Mouse (Mus musculus): ENCODE data around the gene Gng12. TPM values are rescaled to one million over a fixed set of nuclear protein-coding genes. Genes with fewer than 3 reads are reported as not detected.

Gng12 gene
- polyA plus RNA-seq, 1 experiment from 2014 or later: 166 TPM

DNA sequence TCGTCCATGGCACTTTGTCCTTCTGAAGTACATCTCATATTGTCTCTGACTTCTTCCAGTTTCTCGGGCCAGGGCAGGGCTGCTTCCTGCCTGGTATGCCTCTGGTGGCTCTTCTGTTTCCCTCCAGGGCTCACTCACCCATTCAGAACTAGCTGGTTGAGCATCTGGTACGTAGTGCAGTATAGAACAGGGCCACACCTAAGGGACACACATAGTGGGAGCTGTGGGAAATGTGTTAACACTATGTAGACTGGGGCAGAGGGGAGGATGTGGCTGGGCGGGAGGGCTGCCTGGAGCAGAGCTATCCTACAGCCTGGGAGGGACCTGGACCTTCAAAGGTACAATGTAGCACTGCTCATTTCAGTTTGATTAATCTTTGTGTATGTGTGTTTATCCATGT, 25.6 kb downstream of the Gng12 start:
- ATAC-seq (ENCODE audit: low FRiP score, low TSS enrichment): no peak
- Histone ChIP-seq H3K27ac (replicated peaks) (0 out of 2 replicates have a peak overlapping the region, but pooled peaks have one; percentile 45), H3K9me3 (ENCODE audit: control insufficient read depth, low read length) (no peaks in the 10 kb centered on the region), H3K36me3 (ENCODE audit: control insufficient read depth, insufficient read depth, low read length) (no peaks in the 10 kb centered on the region), H3K9ac (ENCODE audit: low read length) (no peak overlapping the region), H3K27me3 (ENCODE audit: control insufficient read depth, insufficient read depth, low read length) (no peaks in the 10 kb centered on the region), H3K4me3 (ENCODE audit: low read depth, low read length) (no peak overlapping the region), H3K4me1 (replicated peaks; ENCODE audit: control insufficient read depth, insufficient read depth) (peaks cover 2% of the 10 kb centered on the region; the same call in 1 of the 2 replicates), H3K4me2 (replicated peaks; ENCODE audit: low read depth) (no peak overlapping the region)
- DNase-seq (ENCODE audit: low spot score): no peak
- TF ChIP-seq EP300 (optimal IDR thresholded peaks at IDR 0.05) (no peak), CTCF (IDR thresholded peaks at IDR 0.05; ENCODE audit: low read depth) (no peak)
- 82% methylated on average over 4 of the region's 4 CpGs for WGBS

DNA sequence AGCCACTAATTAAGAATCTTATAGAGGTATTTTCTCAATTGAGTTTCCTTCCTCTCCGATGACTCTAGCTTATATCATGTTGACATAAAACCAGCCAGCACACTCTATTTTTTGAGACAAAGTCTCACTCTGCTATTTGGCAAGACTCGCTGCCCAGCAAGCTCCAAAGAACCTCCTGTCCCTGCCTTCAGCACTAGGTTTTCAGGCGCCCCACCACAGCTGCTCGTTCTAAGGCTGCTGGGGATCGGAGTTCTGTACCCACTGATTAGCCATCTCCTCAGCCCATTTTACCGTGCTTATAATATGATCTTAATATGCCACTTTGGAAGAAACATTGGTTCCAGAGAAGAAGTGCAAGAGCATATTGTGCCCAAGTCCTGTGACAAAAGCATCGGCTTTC, 26.3 kb downstream of the Gng12 start:
- DNase-seq (ENCODE audit: low spot score): no peak

DNA sequence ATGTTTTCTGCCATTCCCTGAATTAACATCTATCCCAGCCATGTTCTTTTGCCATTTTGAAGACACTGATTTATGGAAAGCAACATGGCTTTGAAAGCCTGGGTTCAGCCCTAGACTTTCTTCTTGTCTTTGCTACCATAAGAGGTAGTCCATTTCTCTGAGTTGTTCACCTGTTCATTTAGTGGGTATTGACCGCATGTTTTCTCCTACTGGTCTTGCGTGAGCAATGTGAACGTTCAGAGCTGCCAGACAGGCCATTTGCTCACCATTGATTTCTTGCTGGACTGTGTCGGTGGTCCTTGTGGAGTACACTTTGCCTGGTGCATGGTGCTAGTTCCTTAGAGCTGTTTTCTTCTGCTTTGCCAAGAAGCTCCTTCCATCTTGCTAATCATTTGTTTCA, 27.7 kb downstream of the Gng12 start:
- Histone ChIP-seq H3K36me3 (ENCODE audit: control insufficient read depth, insufficient read depth, low read length) (no peaks in the 10 kb centered on the region), H3K9ac (ENCODE audit: low read length) (no peak overlapping the region), H3K27ac (replicated peaks) (no peak overlapping the region), H3K27me3 (ENCODE audit: control insufficient read depth, insufficient read depth, low read length) (no peaks in the 10 kb centered on the region), H3K4me3 (ENCODE audit: low read depth, low read length) (no peak overlapping the region), H3K4me2 (replicated peaks; ENCODE audit: low read depth) (no peak overlapping the region), H3K9me3 (ENCODE audit: control insufficient read depth, low read length) (no peaks in the 10 kb centered on the region), H3K4me1 (replicated peaks; ENCODE audit: control insufficient read depth, insufficient read depth) (peaks cover 2% of the 10 kb centered on the region; the same call in 1 of the 2 replicates)
- no peak for DNase-seq (ENCODE audit: low spot score)
- 93% methylated on average over 4 of the region's 4 CpGs for WGBS
- no peak for TF ChIP-seq EP300 (optimal IDR thresholded peaks at IDR 0.05)
- no peak for TF ChIP-seq CTCF (IDR thresholded peaks at IDR 0.05; ENCODE audit: low read depth)
- no peak for ATAC-seq (ENCODE audit: low FRiP score, low TSS enrichment)

More for the DNA sequence above, 26.3 kb downstream of the Gng12 start:
- Histone ChIP-seq H3K4me3 (ENCODE audit: low read depth, low read length) (no peak overlapping the region), H3K4me2 (replicated peaks; ENCODE audit: low read depth) (no peak overlapping the region), H3K9ac (ENCODE audit: low read length) (no peak overlapping the region), H3K9me3 (ENCODE audit: control insufficient read depth, low read length) (no peaks in the 10 kb centered on the region), H3K27ac (replicated peaks) (peak overlapping the region; percentile 45; the same call in 1 of the 2 replicates), H3K27me3 (ENCODE audit: control insufficient read depth, insufficient read depth, low read length) (no peaks in the 10 kb centered on the region), H3K4me1 (replicated peaks; ENCODE audit: control insufficient read depth, insufficient read depth) (peaks cover 2% of the 10 kb centered on the region; the same call in 1 of the 2 replicates), H3K36me3 (ENCODE audit: control insufficient read depth, insufficient read depth, low read length) (no peaks in the 10 kb centered on the region)
- ATAC-seq (ENCODE audit: low FRiP score, low TSS enrichment): no peak
- WGBS: 73% methylated on average over 7 of the region's 7 CpGs
- no peak for TF ChIP-seq EP300 (optimal IDR thresholded peaks at IDR 0.05)
- TF ChIP-seq CTCF (IDR thresholded peaks at IDR 0.05; ENCODE audit: low read depth): no peak

DNA sequence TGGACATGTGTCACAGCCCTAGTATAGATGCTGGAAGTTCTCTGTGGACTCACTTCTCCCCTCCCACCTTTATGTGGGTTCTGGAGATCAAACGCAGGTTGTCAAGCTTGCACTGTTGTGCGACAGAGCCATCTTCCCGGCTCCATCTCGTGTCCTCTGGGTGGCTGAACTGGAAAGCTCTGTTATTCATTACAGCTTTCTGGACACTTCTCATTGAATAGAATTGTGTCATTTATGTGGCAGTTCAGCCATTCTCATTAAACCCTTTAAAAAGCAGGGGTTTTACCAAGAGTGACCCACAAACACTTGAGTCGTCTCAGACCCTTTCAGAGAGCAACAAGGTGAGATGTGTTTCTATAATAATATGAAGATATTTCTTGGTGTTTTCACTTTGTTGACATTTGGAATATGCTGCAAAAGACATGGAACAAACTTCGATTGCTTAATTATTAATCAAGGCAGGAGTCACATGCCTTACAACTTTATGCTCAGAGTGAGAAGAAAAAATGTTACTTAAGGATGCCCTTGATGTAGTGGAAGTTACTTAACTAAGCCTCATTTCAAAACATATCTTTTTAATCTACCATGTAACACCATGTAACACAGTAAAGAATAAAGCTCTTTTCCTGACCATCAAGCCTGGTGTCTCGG, 28.2 kb downstream of the Gng12 start:
- 80% methylated on average over 7 of the region's 7 CpGs for WGBS
- no peak overlapping the region for H3K4me3 ChIP-seq (ENCODE audit: low read depth, low read length)
- DNase-seq (ENCODE audit: low spot score): no peak

DNA sequence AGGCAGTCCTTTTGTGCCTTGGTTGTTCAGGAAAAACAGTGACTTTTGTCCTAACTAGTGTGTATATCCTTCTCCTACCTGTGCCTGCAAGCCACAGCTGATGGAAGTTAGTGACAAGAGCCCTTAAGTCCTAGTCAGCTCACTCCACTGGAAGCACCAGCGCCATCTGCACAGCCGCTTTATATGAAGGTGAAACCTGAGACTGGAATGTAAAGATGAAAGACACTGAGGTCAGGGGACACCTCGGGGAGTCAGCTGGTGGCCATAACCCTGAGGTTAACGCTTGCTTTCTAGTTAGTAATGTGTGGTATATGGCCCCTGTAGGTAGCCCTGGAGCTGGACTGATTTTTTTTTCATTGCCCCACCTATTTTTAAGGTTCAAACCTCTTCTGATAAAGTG, 30.1 kb downstream of the Gng12 start:
- Histone ChIP-seq H3K36me3 (ENCODE audit: control insufficient read depth, insufficient read depth, low read length) (no peaks in the 10 kb centered on the region), H3K4me2 (replicated peaks; ENCODE audit: low read depth) (no peak overlapping the region), H3K9me3 (ENCODE audit: control insufficient read depth, low read length) (no peaks in the 10 kb centered on the region), H3K27me3 (ENCODE audit: control insufficient read depth, insufficient read depth, low read length) (no peaks in the 10 kb centered on the region), H3K27ac (replicated peaks) (no peak overlapping the region), H3K9ac (ENCODE audit: low read length) (no peak overlapping the region), H3K4me3 (ENCODE audit: low read depth, low read length) (no peak overlapping the region), H3K4me1 (replicated peaks; ENCODE audit: control insufficient read depth, insufficient read depth) (peaks cover 4% of the 10 kb centered on the region; the same call in 1 of the 2 replicates)
- WGBS: 35% methylated on average over 4 of the region's 4 CpGs
- TF ChIP-seq CTCF (IDR thresholded peaks at IDR 0.05; ENCODE audit: low read depth): no peak
- no peak for TF ChIP-seq EP300 (optimal IDR thresholded peaks at IDR 0.05)
- ATAC-seq (ENCODE audit: low FRiP score, low TSS enrichment) (no peak), DNase-seq (ENCODE audit: low spot score) (no peak)

More for the DNA sequence above, 28.2 kb downstream of the Gng12 start:
- Histone ChIP-seq H3K27me3 (ENCODE audit: control insufficient read depth, insufficient read depth, low read length) (no peaks in the 10 kb centered on the region), H3K4me1 (replicated peaks; ENCODE audit: control insufficient read depth, insufficient read depth) (peaks cover 3% of the 10 kb centered on the region; the same call in 1 of the 2 replicates), H3K9ac (ENCODE audit: low read length) (no peak overlapping the region), H3K36me3 (ENCODE audit: control insufficient read depth, insufficient read depth, low read length) (no peaks in the 10 kb centered on the region), H3K4me2 (replicated peaks; ENCODE audit: low read depth) (no peak overlapping the region), H3K27ac (replicated peaks) (no peak overlapping the region), H3K9me3 (ENCODE audit: control insufficient read depth, low read length) (no peaks in the 10 kb centered on the region)
- TF ChIP-seq CTCF (IDR thresholded peaks at IDR 0.05; ENCODE audit: low read depth) (no peak), EP300 (optimal IDR thresholded peaks at IDR 0.05) (no peak)
- no peak for ATAC-seq (ENCODE audit: low FRiP score, low TSS enrichment)

DNA sequence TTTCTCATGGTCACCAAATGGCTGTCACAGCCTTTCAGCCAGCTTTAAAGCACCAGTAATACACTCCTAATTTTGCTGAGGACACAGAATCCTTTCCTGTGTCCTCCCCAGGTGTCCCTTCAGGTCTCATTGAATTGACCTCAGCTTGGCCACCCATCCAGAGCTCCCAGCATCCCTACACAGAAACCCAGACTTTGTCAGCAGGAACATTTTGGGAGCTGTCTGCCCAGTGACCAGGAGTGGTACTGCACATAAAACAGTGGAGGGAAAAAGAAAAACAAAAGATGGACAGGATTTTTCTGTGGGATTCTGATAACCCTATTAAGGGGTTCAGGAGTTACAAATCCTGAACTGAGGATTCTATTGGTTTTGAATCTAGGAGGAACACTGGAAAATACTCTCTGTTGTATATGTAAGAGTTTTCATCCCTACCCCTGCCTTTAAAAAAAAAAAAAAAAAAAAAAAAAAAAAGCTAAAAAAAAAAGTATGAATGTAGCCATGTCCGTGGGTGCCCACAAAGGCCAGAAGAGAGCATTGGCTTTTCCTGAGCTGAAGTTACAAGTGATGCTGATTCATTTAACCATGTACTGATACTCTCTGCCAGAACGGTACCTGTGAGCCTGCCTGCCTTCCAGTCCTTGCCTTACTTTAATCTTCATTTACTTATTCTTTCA, 32.9 kb downstream of the Gng12 start:
- Histone ChIP-seq H3K4me3 (ENCODE audit: low read depth, low read length) (no peak overlapping the region), H3K4me2 (replicated peaks; ENCODE audit: low read depth) (no peak overlapping the region), H3K27ac (replicated peaks) (no peak overlapping the region), H3K36me3 (ENCODE audit: control insufficient read depth, insufficient read depth, low read length) (no peaks in the 10 kb centered on the region), H3K9ac (ENCODE audit: low read length) (no peak overlapping the region), H3K9me3 (ENCODE audit: control insufficient read depth, low read length) (no peaks in the 10 kb centered on the region), H3K4me1 (replicated peaks; ENCODE audit: control insufficient read depth, insufficient read depth) (peaks cover 2% of the 10 kb centered on the region; the same call in 1 of the 2 replicates), H3K27me3 (ENCODE audit: control insufficient read depth, insufficient read depth, low read length) (no peaks in the 10 kb centered on the region)
- 67% methylated on average over 2 of the region's 2 CpGs for WGBS
- ATAC-seq (ENCODE audit: low FRiP score, low TSS enrichment) (no peak), DNase-seq (ENCODE audit: low spot score) (no peak)
- TF ChIP-seq EP300 (optimal IDR thresholded peaks at IDR 0.05) (no peak), CTCF (IDR thresholded peaks at IDR 0.05; ENCODE audit: low read depth) (peak; percentile 40)

Data from stomach, postnatal 0 days (tissue).